Mouse (Mus musculus): ENCODE measurements around the gene Acsbg2. TPM values are rescaled to one million over a fixed set of nuclear protein-coding genes. Genes with fewer than 3 reads are reported as not detected.

Acsbg2 gene
- polyA plus RNA-seq, 1 experiment from 2014 or later = not detected

DNA sequence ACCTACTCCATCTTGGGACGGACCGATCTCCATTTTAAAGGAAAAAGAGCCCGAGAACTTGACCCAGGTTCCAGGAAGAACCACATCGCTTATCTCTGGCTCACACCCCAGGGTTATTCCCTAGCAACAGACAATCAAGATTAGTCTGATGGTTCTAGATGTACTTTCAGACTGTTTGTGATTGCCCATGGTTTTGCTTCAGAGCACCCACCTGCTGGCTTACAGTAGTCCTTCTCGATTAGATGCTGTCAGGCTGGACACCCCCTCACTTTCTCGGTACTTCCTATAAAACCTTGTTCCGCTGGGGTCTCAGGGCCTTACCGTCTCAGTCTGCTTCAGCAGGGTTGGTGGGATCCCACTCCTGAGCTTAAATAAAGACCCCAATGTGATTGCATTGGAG is 37.9 kb downstream of the Acsbg2 start:
- Histone ChIP-seq H3K27ac (ENCODE audit: low read length) (no peak overlapping the region), H3K27me3 (ENCODE audit: control insufficient read depth, insufficient read depth, low read depth, low read length) (no peaks in the 10 kb centered on the region; the same call in 1 of the 2 replicates), H3K4me1 (ENCODE audit: control insufficient read depth, insufficient read depth, low read length) (peaks cover 3% of the 10 kb centered on the region; the same call in 1 of the 2 replicates), H3K9ac (ENCODE audit: low read depth, low read length) (no peak overlapping the region), H3K4me2 (ENCODE audit: low read length) (no peak overlapping the region), H3K9me3 (replicated peaks; ENCODE audit: control insufficient read depth, low read length, poor library complexity, severe bottlenecking) (no peaks in the 10 kb centered on the region), H3K4me3 (ENCODE audit: low read depth, low read length) (no peak overlapping the region), H3K36me3 (ENCODE audit: control insufficient read depth, insufficient read depth, low read length) (no peaks in the 10 kb centered on the region)
- WGBS = 93% methylated on average over 8 of the region's 8 CpGs
- no peak for ATAC-seq

DNA sequence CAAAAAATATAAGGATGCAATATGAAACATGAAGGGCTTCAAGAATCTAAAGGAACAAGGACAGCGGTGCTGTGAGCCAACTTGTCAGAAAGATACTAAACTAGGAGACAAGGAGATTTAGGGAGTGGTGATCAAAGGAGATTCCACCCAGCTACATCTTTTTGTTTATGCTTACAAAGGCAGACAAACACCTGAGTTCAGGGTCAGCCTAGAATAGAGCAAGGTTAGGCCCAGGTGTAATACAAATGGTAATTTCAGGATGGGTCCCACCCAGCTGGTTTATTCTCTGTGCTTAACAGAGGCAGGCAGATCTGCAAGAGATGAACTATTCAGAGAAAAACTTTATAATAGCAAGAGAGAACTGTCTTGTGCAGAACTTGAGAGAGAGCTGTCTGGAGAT is 40.9 kb downstream of the Acsbg2 start:
- Histone ChIP-seq H3K27ac (ENCODE audit: low read length) (no peak overlapping the region), H3K4me2 (ENCODE audit: low read length) (no peak overlapping the region), H3K9me3 (replicated peaks; ENCODE audit: control insufficient read depth, low read length, poor library complexity, severe bottlenecking) (no peaks in the 10 kb centered on the region), H3K4me3 (ENCODE audit: low read depth, low read length) (no peak overlapping the region), H3K9ac (ENCODE audit: low read depth, low read length) (no peak overlapping the region), H3K36me3 (ENCODE audit: control insufficient read depth, insufficient read depth, low read length) (no peaks in the 10 kb centered on the region), H3K4me1 (ENCODE audit: control insufficient read depth, insufficient read depth, low read length) (peaks cover 15% of the 10 kb centered on the region), H3K27me3 (ENCODE audit: control insufficient read depth, insufficient read depth, low read depth, low read length) (peaks cover 6% of the 10 kb centered on the region)
- no peak for ATAC-seq
- 96% methylated on average over 1 of the region's 1 CpGs for WGBS

DNA sequence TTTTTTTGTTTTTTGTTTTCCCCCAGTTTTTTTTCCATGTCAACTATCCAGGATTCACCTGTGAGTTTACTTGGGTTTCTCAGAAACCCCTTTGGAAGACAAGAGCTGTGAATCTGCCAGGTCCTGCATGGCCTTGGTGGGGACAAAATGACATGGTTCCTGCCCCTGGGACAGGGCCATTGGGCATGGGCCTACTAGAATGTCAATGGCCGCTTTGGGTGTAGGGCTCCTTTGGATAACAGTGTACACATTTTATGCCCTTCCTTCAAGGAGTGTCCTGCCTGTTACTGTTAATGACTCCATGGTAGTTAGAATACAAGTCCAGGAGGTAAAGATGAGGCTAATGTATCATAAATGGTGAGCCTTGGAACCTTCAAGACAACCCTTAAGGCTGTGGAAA is 41.3 kb downstream of the Acsbg2 start:
- H3K4me1 ChIP-seq (ENCODE audit: control insufficient read depth, insufficient read depth, low read length) = peaks cover 15% of the 10 kb centered on the region
- H3K9ac ChIP-seq (ENCODE audit: low read depth, low read length) = no peak overlapping the region
- H3K9me3 ChIP-seq (replicated peaks; ENCODE audit: control insufficient read depth, low read length, poor library complexity, severe bottlenecking) = no peaks in the 10 kb centered on the region
- H3K4me2 ChIP-seq (ENCODE audit: low read length) = no peak overlapping the region
- no peak overlapping the region for H3K27ac ChIP-seq (ENCODE audit: low read length)
- no peak overlapping the region for H3K4me3 ChIP-seq (ENCODE audit: low read depth, low read length)
- WGBS = 88% methylated on average over 1 of the region's 1 CpGs
- no peak for ATAC-seq
- H3K27me3 ChIP-seq (ENCODE audit: control insufficient read depth, insufficient read depth, low read depth, low read length) = peaks cover 6% of the 10 kb centered on the region
- no peaks in the 10 kb centered on the region for H3K36me3 ChIP-seq (ENCODE audit: control insufficient read depth, insufficient read depth, low read length)

DNA sequence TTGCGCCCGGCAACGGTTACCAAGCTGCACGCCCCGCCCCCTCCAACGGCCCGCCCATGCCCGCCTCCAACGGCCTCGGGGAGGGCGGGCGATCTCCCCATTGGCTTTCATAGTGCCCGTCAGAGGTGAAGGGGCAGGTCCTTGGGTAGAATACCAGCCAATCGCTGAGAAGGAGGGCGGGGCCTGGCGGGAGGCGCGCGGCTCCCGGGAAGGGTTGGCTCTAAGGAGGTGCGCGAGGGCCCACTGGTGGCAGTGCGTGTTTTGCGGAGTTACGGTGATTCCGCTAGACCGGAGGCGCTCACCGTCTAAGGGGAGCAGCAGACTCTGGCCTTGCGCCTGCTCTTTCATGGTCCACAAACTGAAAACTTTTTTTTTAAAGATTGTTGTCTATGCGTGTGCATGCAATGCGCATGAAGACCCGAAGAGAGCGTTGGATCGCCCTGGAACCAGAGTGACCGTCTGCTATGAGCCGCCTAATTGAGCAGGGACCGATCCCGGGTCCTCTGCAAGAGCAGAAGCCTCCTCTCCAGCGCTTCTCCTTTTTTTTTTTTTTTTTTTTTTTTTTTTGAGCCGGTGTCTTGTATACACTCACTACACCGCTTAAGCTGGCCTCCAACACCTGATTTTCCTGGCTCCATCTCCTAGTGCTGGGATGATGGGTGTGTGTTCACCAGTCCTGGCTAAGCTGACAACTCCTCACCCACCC is 43.0 kb downstream of the Acsbg2 start:
- no peaks in the 10 kb centered on the region for H3K36me3 ChIP-seq (ENCODE audit: control insufficient read depth, insufficient read depth, low read length)
- H3K9me3 ChIP-seq (replicated peaks; ENCODE audit: control insufficient read depth, low read length, poor library complexity, severe bottlenecking) = no peaks in the 10 kb centered on the region
- under 1% methylated on average over 41 of the region's 42 CpGs for WGBS
- peak overlapping the region; percentile 88 for H3K4me2 ChIP-seq (ENCODE audit: low read length)
- 0 out of 2 replicates have a peak overlapping the region, but pooled peaks have one; percentile 25 for H3K9ac ChIP-seq (ENCODE audit: low read depth, low read length)
- H3K4me3 ChIP-seq (ENCODE audit: low read depth, low read length) = peak overlapping the region; percentile 66
- peaks cover 6% of the 10 kb centered on the region for H3K27me3 ChIP-seq (ENCODE audit: control insufficient read depth, insufficient read depth, low read depth, low read length)
- H3K4me1 ChIP-seq (ENCODE audit: control insufficient read depth, insufficient read depth, low read length) = peaks cover 15% of the 10 kb centered on the region
- no peak overlapping the region for H3K27ac ChIP-seq (ENCODE audit: low read length)
- ATAC-seq = peak; percentile 98

DNA sequence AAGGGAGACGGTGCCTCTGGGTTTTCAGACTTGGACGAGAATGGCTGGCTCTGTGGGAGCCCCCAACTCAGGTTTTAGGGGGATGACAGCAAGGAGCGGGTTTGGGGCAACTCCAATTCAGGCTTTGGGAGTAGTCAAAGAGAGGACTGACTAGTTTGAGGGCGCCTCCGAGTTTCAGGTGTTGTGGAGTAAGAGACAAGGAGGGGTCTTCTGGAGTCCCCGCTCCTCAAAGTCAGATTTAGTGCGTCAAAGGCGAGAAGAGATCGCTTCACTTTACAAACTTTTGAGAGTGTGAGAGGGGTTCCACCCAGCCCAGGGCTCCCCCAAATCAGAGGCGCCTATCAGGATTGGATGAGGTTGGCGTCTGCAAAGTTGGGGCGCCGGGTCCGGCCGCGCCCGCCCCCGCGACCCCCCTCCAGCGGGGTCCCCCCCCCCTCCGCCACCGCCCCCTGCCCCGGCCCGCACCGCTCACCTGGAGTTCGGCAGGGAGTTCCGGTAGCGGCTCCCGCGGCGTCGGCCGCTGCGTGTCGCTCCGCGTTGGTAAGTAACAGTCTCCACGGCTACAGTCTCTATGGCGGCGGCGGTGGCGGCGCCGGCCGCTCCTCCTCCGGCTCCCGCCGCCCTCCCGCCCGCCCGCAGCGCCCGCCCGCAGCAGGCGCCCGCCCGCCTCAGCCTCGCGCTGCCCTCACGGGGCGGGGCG is 43.7 kb downstream of the Acsbg2 start, which contains the start of gene Rfx2:
Gene Rfx2 (minus strand): TSS at position 603 of the 700 bp plus-strand sequence.
- WGBS = under 1% methylated on average over 19 of the region's 62 CpGs
- Histone ChIP-seq H3K27me3 (ENCODE audit: control insufficient read depth, insufficient read depth, low read depth, low read length) (peaks cover 6% of the 10 kb centered on the region), H3K4me1 (ENCODE audit: control insufficient read depth, insufficient read depth, low read length) (peaks cover 15% of the 10 kb centered on the region), H3K4me3 (ENCODE audit: low read depth, low read length) (peak within 1 kb of the TSS; percentile 66), H3K36me3 (ENCODE audit: control insufficient read depth, insufficient read depth, low read length) (no peaks in the 10 kb centered on the region), H3K9ac (ENCODE audit: low read depth, low read length) (peak within 1 kb of the TSS; percentile 63), H3K27ac (ENCODE audit: low read length) (no peak within 1 kb of the TSS), H3K9me3 (replicated peaks; ENCODE audit: control insufficient read depth, low read length, poor library complexity, severe bottlenecking) (no peaks in the 10 kb centered on the region), H3K4me2 (ENCODE audit: low read length) (peak within 1 kb of the TSS; percentile 88)
- no peak; the same call in 1 of the 2 replicates for ATAC-seq

DNA sequence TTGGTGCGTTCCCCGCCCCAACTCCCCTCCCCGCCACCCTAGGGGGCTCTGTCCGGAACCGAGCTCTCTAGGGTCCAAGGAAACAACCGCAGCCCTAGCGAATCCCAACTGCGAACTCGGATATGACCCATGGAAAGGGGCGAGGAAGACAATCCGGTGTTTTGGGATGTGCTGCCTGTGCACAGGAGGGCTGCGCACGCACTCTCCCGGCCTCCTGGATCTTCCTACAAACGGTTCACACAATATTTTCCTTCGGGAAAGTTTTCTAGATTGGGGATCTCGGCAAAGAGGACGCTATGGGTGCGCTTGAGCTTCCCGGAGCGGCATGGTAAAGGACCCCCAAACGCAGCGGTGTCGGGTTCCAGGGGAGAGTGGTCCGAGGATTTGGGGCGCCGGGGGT is 44.5 kb downstream of the Acsbg2 start:
- Histone ChIP-seq H3K9me3 (replicated peaks; ENCODE audit: control insufficient read depth, low read length, poor library complexity, severe bottlenecking) (no peaks in the 10 kb centered on the region), H3K36me3 (ENCODE audit: control insufficient read depth, insufficient read depth, low read length) (no peaks in the 10 kb centered on the region), H3K27me3 (ENCODE audit: control insufficient read depth, insufficient read depth, low read depth, low read length) (peaks cover 6% of the 10 kb centered on the region), H3K9ac (ENCODE audit: low read depth, low read length) (peak overlapping the region; percentile 2), H3K4me2 (ENCODE audit: low read length) (peak overlapping the region; percentile 88), H3K27ac (ENCODE audit: low read length) (no peak overlapping the region), H3K4me3 (ENCODE audit: low read depth, low read length) (peak overlapping the region; percentile 66), H3K4me1 (ENCODE audit: control insufficient read depth, insufficient read depth, low read length) (peaks cover 15% of the 10 kb centered on the region)
- WGBS = under 1% methylated on average over 27 of the region's 27 CpGs
- ATAC-seq = no peak

DNA sequence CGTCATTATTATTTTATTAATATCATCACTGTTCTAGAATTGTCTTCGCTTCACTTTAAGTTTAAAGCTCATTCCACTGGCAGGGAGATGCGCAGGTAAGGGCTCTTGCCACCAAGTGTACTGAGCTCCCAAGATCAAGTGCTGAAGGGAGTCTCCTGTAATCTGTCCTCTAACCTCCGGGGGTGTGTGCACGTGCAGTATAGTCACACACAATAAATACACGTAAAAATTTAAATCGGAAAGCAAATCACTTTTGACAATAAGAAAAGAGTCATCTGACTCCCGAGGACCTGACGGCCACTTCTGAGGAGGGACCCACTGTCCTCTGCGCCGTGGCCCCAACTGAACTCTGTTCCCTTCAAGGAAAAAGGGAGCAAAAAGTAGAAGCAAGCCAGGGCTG is 45.1 kb downstream of the Acsbg2 start:
- H3K4me3 ChIP-seq (ENCODE audit: low read depth, low read length) = peak overlapping the region; percentile 66; the same call in 1 of the 2 replicates
- H3K4me1 ChIP-seq (ENCODE audit: control insufficient read depth, insufficient read depth, low read length) = peaks cover 15% of the 10 kb centered on the region
- WGBS = 27% methylated on average over 11 of the region's 11 CpGs
- peak overlapping the region; percentile 88 for H3K4me2 ChIP-seq (ENCODE audit: low read length)
- ATAC-seq = no peak
- H3K27ac ChIP-seq (ENCODE audit: low read length) = no peak overlapping the region
- peaks cover 6% of the 10 kb centered on the region for H3K27me3 ChIP-seq (ENCODE audit: control insufficient read depth, insufficient read depth, low read depth, low read length)
- H3K9me3 ChIP-seq (replicated peaks; ENCODE audit: control insufficient read depth, low read length, poor library complexity, severe bottlenecking) = no peaks in the 10 kb centered on the region
- H3K9ac ChIP-seq (ENCODE audit: low read depth, low read length) = no peak overlapping the region; the same call in 1 of the 2 replicates
- no peaks in the 10 kb centered on the region for H3K36me3 ChIP-seq (ENCODE audit: control insufficient read depth, insufficient read depth, low read length)

DNA sequence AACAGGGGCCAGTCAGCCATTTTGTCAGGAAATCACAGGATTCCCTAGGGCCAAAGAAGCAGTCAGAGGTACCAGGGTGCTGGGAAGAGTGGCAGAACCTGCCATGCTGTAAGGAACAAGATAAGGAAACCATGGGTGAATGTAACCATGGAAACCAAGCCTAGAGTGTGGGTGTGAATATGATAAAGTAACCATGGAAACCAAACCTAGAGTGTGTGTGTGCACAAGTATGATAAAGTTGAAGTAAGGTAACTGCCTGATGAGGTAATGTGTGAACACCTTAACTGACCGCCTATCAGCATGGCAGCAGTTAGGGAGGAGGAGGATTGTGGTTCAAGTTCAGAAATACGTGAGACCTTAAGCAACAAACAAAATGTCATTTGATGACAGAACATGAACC is 47.5 kb downstream of the Acsbg2 start:
- no peak overlapping the region for H3K27ac ChIP-seq (ENCODE audit: low read length)
- 90% methylated on average over 2 of the region's 2 CpGs for WGBS
- H3K4me3 ChIP-seq (ENCODE audit: low read depth, low read length) = no peak overlapping the region
- no peak overlapping the region for H3K9ac ChIP-seq (ENCODE audit: low read depth, low read length)
- H3K4me2 ChIP-seq (ENCODE audit: low read length) = no peak overlapping the region
- peaks cover 15% of the 10 kb centered on the region for H3K4me1 ChIP-seq (ENCODE audit: control insufficient read depth, insufficient read depth, low read length)
- H3K36me3 ChIP-seq (ENCODE audit: control insufficient read depth, insufficient read depth, low read length) = no peaks in the 10 kb centered on the region
- peaks cover 6% of the 10 kb centered on the region for H3K27me3 ChIP-seq (ENCODE audit: control insufficient read depth, insufficient read depth, low read depth, low read length)
- no peaks in the 10 kb centered on the region for H3K9me3 ChIP-seq (replicated peaks; ENCODE audit: control insufficient read depth, low read length, poor library complexity, severe bottlenecking)
- ATAC-seq = no peak

DNA sequence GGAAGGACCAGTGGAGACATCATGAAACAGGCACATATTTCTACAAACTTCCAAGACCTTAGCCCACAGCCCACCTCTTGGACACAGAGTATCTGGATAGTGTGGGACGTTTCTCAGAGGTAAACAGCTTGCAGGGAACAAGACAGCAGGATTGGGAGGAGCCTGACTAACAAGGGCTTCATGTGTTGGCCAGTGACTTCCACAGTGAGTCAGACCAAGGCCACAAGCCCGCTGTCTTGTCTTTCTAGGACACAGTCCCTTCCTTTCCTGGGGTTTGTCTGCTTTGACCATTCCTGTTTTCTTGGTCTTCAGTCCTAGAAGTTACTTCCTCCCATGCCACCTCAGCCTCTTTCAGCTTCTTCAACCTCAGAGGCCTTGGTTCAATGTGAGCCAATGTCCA is 50.9 kb downstream of the Acsbg2 start:
- Histone ChIP-seq H3K9me3 (replicated peaks; ENCODE audit: control insufficient read depth, low read length, poor library complexity, severe bottlenecking) (no peaks in the 10 kb centered on the region), H3K4me2 (ENCODE audit: low read length) (no peak overlapping the region), H3K9ac (ENCODE audit: low read depth, low read length) (no peak overlapping the region), H3K36me3 (ENCODE audit: control insufficient read depth, insufficient read depth, low read length) (no peaks in the 10 kb centered on the region), H3K27ac (ENCODE audit: low read length) (no peak overlapping the region), H3K4me3 (ENCODE audit: low read depth, low read length) (no peak overlapping the region), H3K4me1 (ENCODE audit: control insufficient read depth, insufficient read depth, low read length) (no peaks in the 10 kb centered on the region), H3K27me3 (ENCODE audit: control insufficient read depth, insufficient read depth, low read depth, low read length) (no peaks in the 10 kb centered on the region)
- ATAC-seq = no peak
- WGBS = 72% methylated on average over 2 of the region's 2 CpGs

Data from midbrain, embryonic 16.5 days (tissue).